ENCODE assay signal across 8 mouse cellular contexts in the genomic region with DNA sequence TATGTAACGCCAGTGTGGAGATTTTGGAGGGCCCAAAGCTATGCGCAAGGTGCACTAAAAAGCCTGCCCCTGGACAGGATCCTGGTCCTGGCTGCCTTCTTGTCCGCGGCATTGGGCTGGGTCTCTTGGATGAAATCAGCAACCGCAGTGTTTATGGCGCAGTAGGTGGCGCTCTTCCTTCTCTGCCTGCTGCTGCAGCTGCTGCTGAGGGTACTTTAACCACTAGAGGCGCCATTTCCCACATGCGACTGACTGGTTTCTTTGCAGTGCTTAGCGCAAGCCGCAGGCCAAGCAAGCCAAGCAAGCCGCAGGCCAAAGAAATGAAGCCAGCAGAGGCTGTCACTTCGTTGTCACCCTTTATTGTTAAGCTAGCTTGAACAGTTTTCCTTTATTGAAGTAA. TPM values are rescaled to one million over a fixed set of nuclear protein-coding genes. Genes with fewer than 3 reads are reported as not detected.
DNase-seq lines count a peak whose midpoint lies in the region; ATAC-seq lines count a peak whose summit lies in the region.

No protein-coding gene starts in this region.

- peak; percentile 85 to 87 for DNase-seq in adrenal gland, adult 18-20 months (ENCODE audit: low spot score in 2 of 2)
- DNase-seq in embryo, embryonic 10.5 days (ENCODE audit: low spot score), result peak; percentile 99
- DNase-seq in gastrocnemius, postnatal 14 days, result peak; percentile 91
- DNase-seq in left cerebral cortex, postnatal 14 days (ENCODE audit: low spot score in 2 of 2), result peak; percentile 98
- peak; percentile 94 for DNase-seq in right cerebral cortex, postnatal 14 days
- DNase-seq in urinary bladder, postnatal 25 days (ENCODE audit: low spot score), result peak; percentile 84

- intact Hi-C loops in gastrocnemius, postnatal 14 days (cut with DNase I; ENCODE audit: low total_unique reads), result loop anchor here (5.0 to 10.0 kb wide), 2 partner anchors 135 to 283 kb away; no protein-coding TSS in a partner anchor
- intact Hi-C loops in left cerebral cortex, postnatal 14 days (cut with DNase I), result loop anchor here (5.0 to 10.0 kb wide), 4 partner anchors 75 to 373 kb away; no protein-coding TSS in a partner anchor

- peak; percentile 63 for ATAC-seq in inflammation-experienced regulatory T-cells, adult 6 months
- ATAC-seq in megakaryocyte-erythroid progenitor cell, adult 5-6 weeks (replicated peaks; ENCODE audit: low FRiP score, low TSS enrichment, poor library complexity, severe bottlenecking), result peak; percentile 72

RNA-seq across cellular contexts. Expression of gene Calm1, which starts 2.6 kb away (rescaled TPM):
- 100 to 1,000 TPM; 397 to 428 TPM for total RNA-seq in adrenal gland, adult 18-20 months (2021)
- 100 to 1,000 TPM; 380 to 427 TPM for total RNA-seq in gastrocnemius, postnatal 14 days (2021)
- polyA plus RNA-seq in inflammation-experienced regulatory T-cells, adult 6 months (2017; shearing (Covaris generic)), result 1,000 to 10,000 TPM; 1,310 to 3,387 (median 2,012) TPM
- total RNA-seq in left cerebral cortex, postnatal 14 days (2021), result 1,000 to 10,000 TPM; 2,240 to 2,371 TPM
- 102 and 137 TPM in 2 replicates for total RNA-seq in megakaryocyte-erythroid progenitor cell, adult 5-6 weeks (2014; fragmentation: Nextera tagmentation)
- total RNA-seq in megakaryocyte-erythroid progenitor cell, adult 5-6 weeks (2017), result 509 and 519 TPM in 2 replicates

RNA-seq across cellular contexts. Expression of gene Nrde2, which starts 42.4 kb away (rescaled TPM):
- total RNA-seq in adrenal gland, adult 18-20 months (2021), result 10 to 100 TPM in 1 of 2 experiments, 1 to 10 TPM in 1; 8.9 to 14.8 TPM
- 1 to 10 TPM; 7.7 to 9.7 TPM for total RNA-seq in gastrocnemius, postnatal 14 days (2021)
- polyA plus RNA-seq in inflammation-experienced regulatory T-cells, adult 6 months (2017; shearing (Covaris generic)), result 10 to 100 TPM; 10.8 to 17.9 (median 15.0) TPM
- 10 to 100 TPM; 15.0 to 15.5 TPM for total RNA-seq in left cerebral cortex, postnatal 14 days (2021)
- 10.4 and 14.9 TPM in 2 replicates for total RNA-seq in megakaryocyte-erythroid progenitor cell, adult 5-6 weeks (2014; fragmentation: Nextera tagmentation)
- 34.5 and 36.1 TPM in 2 replicates for total RNA-seq in megakaryocyte-erythroid progenitor cell, adult 5-6 weeks (2017)

Comparison
In these comparisons a context has a peak if more than half of its experiments do, and no peak if none do; other contexts are left out.
1. Peak in every context shown above with its lines: DNase-seq and ATAC-seq.
2. RNA of gene Calm1, which starts 2.6 kb away (total RNA-seq): 2,240 to 2,371 TPM in left cerebral cortex, postnatal 14 days; 102 to 519 TPM in megakaryocyte-erythroid progenitor cell, adult 5-6 weeks, 397 to 428 TPM in adrenal gland, adult 18-20 months and 380 to 427 TPM in gastrocnemius, postnatal 14 days; every median in the first group is over 4 times any median in the second.